In genomic region chr12:71899566-71899965, GRCm38 (mm10) we compare ENCODE assay signal across 24 mouse cellular contexts.
DNase-seq lines count a peak whose midpoint lies in the region; ATAC-seq and TF ChIP-seq lines count a peak whose summit lies in the region.
"Had no signal": no experiment of that assay in that cellular context is flagged by ENCODE, and none has a peak within 500 bp of the region (broad histone marks: within the 10 kb centered on the region; RNA-seq: fewer than 3 reads in every experiment).

No protein-coding gene starts in this region.

- no peak for DNase-seq in embryonic facial prominence, embryonic 10.5 days (ENCODE audit: low spot score)
- no peak for DNase-seq in heart, postnatal 0 days (ENCODE audit: low spot score)
- DNase-seq in heart, adult 2 months, result no peak
- DNase-seq in kidney, postnatal 36 days, result no peak
- DNase-seq: adrenal gland, adult 8-10 months; B cell, adult 2 months; cerebellum, adult 8-10 months; gastrocnemius, postnatal 36 days; heart, postnatal 10 days; kidney, adult 11 months; left cerebral cortex, postnatal 4 days; liver; midbrain, embryonic 14.5 days; right cerebral cortex, postnatal 14 days; thymus, postnatal 4 days had no signal

- H3K4me3 ChIP-seq in embryonic facial prominence, embryonic 13.5 days, result no peak overlapping the region
- no peak overlapping the region for H3K4me3 ChIP-seq in embryonic facial prominence, embryonic 10.5 days
- no peak overlapping the region for H3K4me3 ChIP-seq in heart, postnatal 0 days (ENCODE audit: low read depth, low read length)
- no peak overlapping the region for H3K4me3 ChIP-seq in heart, adult 2 months
- H3K4me3 ChIP-seq in C2C12 (ENCODE audit: insufficient read depth, poor library complexity, severe bottlenecking) (no peak overlapping the region), myocyte (no peak overlapping the region)
- H3K4me3 ChIP-seq: neural tube, embryonic 15.5 days had no signal

- no peak for ATAC-seq in embryonic facial prominence, embryonic 13.5 days (ENCODE audit: insufficient number of reproducible peaks, insufficient read depth, low FRiP score, low TSS enrichment, low read depth)
- ATAC-seq in heart, postnatal 0 days (ENCODE audit: insufficient read depth, low read depth), result peak; percentile 30; the same call in 1 of the 2 replicates
- ATAC-seq in cerebellum, adult (ENCODE audit: insufficient number of reproducible peaks, low FRiP score, low TSS enrichment), result no peak
- ATAC-seq: forebrain, embryonic 16.5 days; lung, postnatal 0 days had no signal

- no peak for TF ChIP-seq POLR2A in heart, adult 2 months (IDR thresholded peaks at IDR 0.05; ENCODE audit: insufficient read depth, low read depth, low read length)
- no peak for TF ChIP-seq POLR2A in myocyte (IDR thresholded peaks at IDR 0.05; ENCODE audit: insufficient read length, low read depth)

- 83% methylated on average over 4 of the region's 4 CpGs for WGBS in embryonic facial prominence, embryonic 13.5 days
- WGBS in embryonic facial prominence, embryonic 10.5 days, result 85% methylated on average over 4 of the region's 4 CpGs
- 31% methylated on average over 4 of the region's 4 CpGs for WGBS in heart, postnatal 0 days
- WGBS in heart, adult 2 months, result 14% methylated on average over 4 of the region's 4 CpGs

- 0 out of 2 replicates have a peak overlapping the region, but pooled peaks have one; percentile 82 for H3K27ac ChIP-seq in embryonic facial prominence, embryonic 13.5 days
- H3K27ac ChIP-seq in embryonic facial prominence, embryonic 10.5 days (replicated peaks), result no peak overlapping the region
- H3K27ac ChIP-seq in heart, postnatal 0 days (ENCODE audit: low read depth), result peak overlapping the region; percentile 7
- H3K27ac ChIP-seq in heart, adult 2 months, result no peak overlapping the region; the same call in 1 of the 2 replicates
- H3K27ac ChIP-seq: hindbrain, embryonic 14.5 days; kidney, postnatal 0 days; neural tube, embryonic 15.5 days had no signal

- peaks cover 7% of the 10 kb centered on the region for H3K79me2 ChIP-seq in heart, adult 2 months (replicated peaks; ENCODE audit: control insufficient read depth, insufficient read depth, low read length)
- peaks cover 40% of the 10 kb centered on the region for H3K79me2 ChIP-seq in C2C12 (ENCODE audit: control insufficient read depth, insufficient read depth)
- peaks cover 34% of the 10 kb centered on the region for H3K79me2 ChIP-seq in myocyte (ENCODE audit: control insufficient read depth, insufficient read depth)

- H3K36me3 ChIP-seq in embryonic facial prominence, embryonic 13.5 days, result peaks cover 27% of the 10 kb centered on the region
- H3K36me3 ChIP-seq in embryonic facial prominence, embryonic 10.5 days (replicated peaks), result peaks cover 45% of the 10 kb centered on the region
- peaks cover 45% of the 10 kb centered on the region for H3K36me3 ChIP-seq in heart, postnatal 0 days (replicated peaks; ENCODE audit: control insufficient read depth, insufficient read depth, low read length)
- peaks cover 21% of the 10 kb centered on the region for H3K36me3 ChIP-seq in heart, adult 2 months (ENCODE audit: control insufficient read depth, insufficient read depth, low read length)
- H3K36me3 ChIP-seq in C2C12 (ENCODE audit: control insufficient read depth, insufficient read depth), result peaks cover 22% of the 10 kb centered on the region
- peaks cover 22% of the 10 kb centered on the region for H3K36me3 ChIP-seq in myocyte (ENCODE audit: control insufficient read depth, insufficient read depth)

- no peak for TF ChIP-seq EP300 in heart, postnatal 0 days (IDR thresholded peaks at IDR 0.05; ENCODE audit: low read depth)
- no peak for TF ChIP-seq EP300 in heart, adult 2 months (IDR thresholded peaks at IDR 0.05; ENCODE audit: insufficient read depth, low read depth, low read length)

- intact Hi-C loops in heart, adult 2 months (cut with DNase I), result no loop called here

- no peak overlapping the region for H3K9ac ChIP-seq in embryonic facial prominence, embryonic 13.5 days
- no peak overlapping the region for H3K9ac ChIP-seq in heart, postnatal 0 days (replicated peaks; ENCODE audit: low read depth, low read length)
- H3K9ac ChIP-seq in heart, adult 2 months (ENCODE audit: low read depth, low read length), result no peak overlapping the region
- H3K9ac ChIP-seq: hindbrain, embryonic 14.5 days; neural tube, embryonic 15.5 days had no signal

- peaks cover 30% of the 10 kb centered on the region for H3K4me1 ChIP-seq in embryonic facial prominence, embryonic 13.5 days
- H3K4me1 ChIP-seq in embryonic facial prominence, embryonic 10.5 days, result peaks cover 14% of the 10 kb centered on the region
- H3K4me1 ChIP-seq in heart, postnatal 0 days (ENCODE audit: control insufficient read depth, insufficient read depth), result peaks cover 38% of the 10 kb centered on the region
- peaks cover 15% of the 10 kb centered on the region for H3K4me1 ChIP-seq in heart, adult 2 months (ENCODE audit: control insufficient read depth, insufficient read depth, low read length)

- peaks cover 5% of the 10 kb centered on the region for H3K79me3 ChIP-seq in C2C12 (ENCODE audit: low read depth)

- TF ChIP-seq CTCF in heart, postnatal 0 days (IDR thresholded peaks at IDR 0.05; ENCODE audit: low read depth), result no peak
- TF ChIP-seq CTCF in heart, adult 2 months (IDR thresholded peaks at IDR 0.05), result no peak
- no peak for TF ChIP-seq CTCF in C2C12 (IDR thresholded peaks at IDR 0.05; ENCODE audit: control insufficient read depth, insufficient read depth, insufficient read length)

- no peaks in the 10 kb centered on the region for H3K9me3 ChIP-seq in embryonic facial prominence, embryonic 13.5 days
- no peaks in the 10 kb centered on the region for H3K9me3 ChIP-seq in embryonic facial prominence, embryonic 10.5 days
- H3K9me3 ChIP-seq in heart, postnatal 0 days (replicated peaks; ENCODE audit: control insufficient read depth, low read length), result no peaks in the 10 kb centered on the region
- H3K9me3 ChIP-seq: neural tube, embryonic 15.5 days had no signal

- H3ac ChIP-seq in C2C12 (ENCODE audit: control insufficient read depth, insufficient read length, low read depth), result no peak overlapping the region
- H3ac ChIP-seq in myocyte (ENCODE audit: control insufficient read depth, insufficient read length), result no peak overlapping the region

- H3K27me3 ChIP-seq in embryonic facial prominence, embryonic 13.5 days, result no peaks in the 10 kb centered on the region
- H3K27me3 ChIP-seq in embryonic facial prominence, embryonic 10.5 days (replicated peaks; ENCODE audit: low read depth, poor library complexity, severe bottlenecking), result no peaks in the 10 kb centered on the region
- no peaks in the 10 kb centered on the region for H3K27me3 ChIP-seq in heart, postnatal 0 days (ENCODE audit: control insufficient read depth, insufficient read depth, low read length)
- no peaks in the 10 kb centered on the region for H3K27me3 ChIP-seq in heart, adult 2 months (ENCODE audit: control insufficient read depth, insufficient read depth, low read length)
- H3K27me3 ChIP-seq in C2C12 (ENCODE audit: control insufficient read depth, insufficient read depth, insufficient read length) (no peaks in the 10 kb centered on the region), myocyte (ENCODE audit: control insufficient read depth, insufficient read depth, insufficient read length) (no peaks in the 10 kb centered on the region)
- H3K27me3 ChIP-seq: neural tube, embryonic 15.5 days had no signal

- H3K4me2 ChIP-seq in embryonic facial prominence, embryonic 13.5 days, result no peak overlapping the region
- no peak overlapping the region for H3K4me2 ChIP-seq in heart, postnatal 0 days (ENCODE audit: low read depth, low read length)
- peak overlapping the region; percentile 9 for H3K4me2 ChIP-seq in myocyte (ENCODE audit: low read depth)
- H3K4me2 ChIP-seq: hindbrain, embryonic 14.5 days; neural tube, embryonic 15.5 days had no signal

TF ChIP-seq in C2C12, 6 proteins besides CTCF, POLR2A, EP300 and RAD21:
- TF ChIP-seq FOSL1 (IDR thresholded peaks at IDR 0.05; ENCODE audit: insufficient read depth, low read length, poor library complexity, severe bottlenecking), result peak; percentile 5
- TF ChIP-seq MYOG (IDR thresholded peaks at IDR 0.05; ENCODE audit: control insufficient read depth, extremely low read depth, insufficient read length), result no peak
- peak; percentile 12 for TF ChIP-seq MYOD1 (IDR thresholded peaks at IDR 0.05; ENCODE audit: control insufficient read depth, insufficient read length, low read depth)

TF ChIP-seq in myocyte, 11 proteins besides CTCF, POLR2A, EP300 and RAD21:
- TF ChIP-seq CEBPB (IDR thresholded peaks at IDR 0.05; ENCODE audit: insufficient read depth, poor library complexity, severe bottlenecking), result no peak
- TF ChIP-seq E2F4 (IDR thresholded peaks at IDR 0.05; ENCODE audit: insufficient read depth), result no peak
- no peak for TF ChIP-seq TCF12 (IDR thresholded peaks at IDR 0.05; ENCODE audit: insufficient read depth, poor library complexity, severe bottlenecking)
- TF ChIP-seq POLR2AphosphoS2 (IDR thresholded peaks at IDR 0.05; ENCODE audit: insufficient read length, low read depth), result no peak
- TF ChIP-seq USF1 (IDR thresholded peaks at IDR 0.05; ENCODE audit: low read depth), result no peak
- no peak for TF ChIP-seq SRF (IDR thresholded peaks at IDR 0.05; ENCODE audit: control insufficient read depth, insufficient read length, low read depth)
- no peak for TF ChIP-seq REST (IDR thresholded peaks at IDR 0.05; ENCODE audit: insufficient read depth, insufficient read length)
- TF ChIP-seq MAX (IDR thresholded peaks at IDR 0.05; ENCODE audit: low read depth), result no peak
- TF ChIP-seq TCF3 (IDR thresholded peaks at IDR 0.05; ENCODE audit: insufficient read length, low read depth), result no peak
- TF ChIP-seq MYOD1 (IDR thresholded peaks at IDR 0.05; ENCODE audit: control insufficient read depth in 1 of 3, insufficient read length in 2 of 3, low read depth in 2 of 3), result no peak
- TF ChIP-seq MYOG (IDR thresholded peaks at IDR 0.05; ENCODE audit: control insufficient read depth in 1 of 3, insufficient read depth in 1 of 3, insufficient read length in 2 of 3, low read depth in 2 of 3), result no peak
TF ChIP-seq in myocyte: peak in this region for 0.

Comparison
In these comparisons a context has a peak if more than half of its experiments do, and no peak if none do; other contexts are left out.
1. H3K27ac ChIP-seq: peak in embryonic facial prominence, embryonic 13.5 days (single experiment) and heart, postnatal 0 days (single experiment); none in embryonic facial prominence, embryonic 10.5 days (single experiment) and heart, adult 2 months (single experiment).